Mouse (Mus musculus) megakaryocyte progenitor cell, adult 5-6 weeks (primary cell): ENCODE results near the gene Nanos1. TPM values are rescaled to one million over a fixed set of nuclear protein-coding genes. Genes with fewer than 3 reads are reported as not detected.
A peak's percentile ranks its signal among the peaks of the same experiment; 100 is the strongest.

Experiments used
- ATAC-seq: replicated peaks from 2 replicates; pipeline ENCODE4 v1.8.0; 2016; ENCODE audit warnings: mild to moderate bottlenecking, moderate TSS enrichment, inconsistent platforms; ENCODE audit not compliant: poor library complexity
- total RNA-seq, 2 experiments: library from RNA; stranded (forward) in 1 of 2; stranded (reverse) in 1 of 2; fragments of 157-497, 149-512 nt in 1 of 2; fragments of 200-1000 nt in 1 of 2; gene quantifications; 2 replicates each; pipeline versions ENCODE4 v1.2.3 to v1.2.4; 2015 to 2017

The Nanos1 gene
- total RNA-seq, 2 experiments from 2014 or later, result 0.62 to 2.0 TPM

GRCm38 (mm10) chr19:60788214-60788960, 32.6 kb downstream of the Nanos1 start:
- no peak for ATAC-seq

DNA sequence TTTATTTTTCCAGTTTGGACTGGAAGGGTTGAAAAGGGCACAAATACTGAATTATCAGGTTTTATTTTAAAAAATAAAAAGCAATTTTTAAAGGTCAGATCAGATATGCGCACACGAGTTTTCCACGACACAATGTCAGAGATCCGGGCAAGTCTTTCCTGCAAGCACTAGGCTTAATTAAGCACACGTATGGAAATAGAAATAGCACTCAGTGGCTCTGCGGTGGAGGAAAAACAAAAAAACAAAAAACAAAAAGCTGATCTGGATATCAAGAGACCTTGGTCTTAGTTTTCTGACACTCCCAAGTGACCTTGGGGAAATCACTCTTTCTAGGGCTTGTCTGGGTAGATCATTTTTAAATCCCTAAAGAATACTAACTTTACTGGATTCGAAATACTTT, 33.7 kb downstream of the Nanos1 start:
- no peak for ATAC-seq

DNA sequence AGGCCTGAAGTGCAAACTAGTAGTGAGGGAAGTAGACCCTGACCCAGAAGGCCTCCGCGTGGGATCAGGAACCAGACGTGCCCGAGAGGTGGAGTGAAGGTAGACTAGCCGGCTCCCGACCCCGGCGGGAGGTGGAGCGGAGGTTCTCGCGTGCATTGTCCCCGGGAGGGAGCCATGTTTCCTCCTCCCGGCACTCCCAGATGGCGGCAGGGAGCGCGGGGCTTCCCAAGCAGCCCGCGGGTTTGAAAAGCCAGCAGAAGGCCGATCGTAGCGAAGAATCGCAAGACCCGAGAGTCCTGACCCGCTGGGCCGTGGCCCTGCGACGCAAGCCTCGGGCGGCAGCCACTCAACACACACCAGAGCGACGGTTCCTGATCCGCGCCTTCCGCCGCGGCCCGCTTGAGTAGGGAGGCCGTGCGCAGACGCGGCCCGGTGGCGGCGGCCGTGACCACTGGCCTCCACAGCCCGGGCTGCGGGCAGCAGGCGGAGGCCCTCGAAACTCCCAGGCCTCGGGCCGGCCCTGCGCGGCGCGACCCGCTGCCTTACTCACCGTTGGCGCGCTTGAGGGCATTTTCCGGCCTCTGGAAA, 34.2 kb downstream of the Nanos1 start:
- peak; percentile 47 for ATAC-seq

DNA sequence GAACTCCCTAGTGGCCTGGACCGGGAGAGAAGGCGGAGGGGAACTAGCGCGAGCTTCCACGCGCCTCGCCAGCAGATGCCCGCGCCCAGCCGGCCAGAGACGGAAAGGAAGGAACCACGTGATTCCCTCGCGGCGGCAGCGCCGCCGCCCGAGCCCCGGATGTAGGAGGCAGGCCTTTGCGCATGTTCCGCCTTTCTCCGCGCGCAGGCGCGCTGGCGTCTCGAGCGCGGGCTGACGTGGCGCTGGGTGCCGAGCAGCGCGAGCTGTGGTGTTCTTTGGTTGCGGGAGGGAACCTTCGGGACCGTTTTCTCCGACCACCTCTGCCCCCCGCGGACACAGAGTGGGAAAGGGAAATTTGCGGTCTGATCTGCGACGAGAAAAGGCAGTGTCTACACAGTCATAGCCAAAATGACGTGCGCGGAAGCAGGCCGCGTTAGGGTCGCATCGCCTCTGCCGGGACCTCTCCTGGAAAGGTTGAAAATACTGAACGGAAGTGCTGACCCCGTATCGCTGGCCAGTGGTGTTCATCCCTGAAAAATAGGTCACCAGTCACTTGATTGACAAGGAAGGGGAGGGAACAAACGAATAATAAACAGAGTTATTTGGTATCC, 34.9 kb downstream of the Nanos1 start, which contains the start of gene Eif3a:
Gene Eif3a (minus strand): TSS at position 108 of the 611 bp plus-strand sequence.
- ATAC-seq, result peak; percentile 73

DNA sequence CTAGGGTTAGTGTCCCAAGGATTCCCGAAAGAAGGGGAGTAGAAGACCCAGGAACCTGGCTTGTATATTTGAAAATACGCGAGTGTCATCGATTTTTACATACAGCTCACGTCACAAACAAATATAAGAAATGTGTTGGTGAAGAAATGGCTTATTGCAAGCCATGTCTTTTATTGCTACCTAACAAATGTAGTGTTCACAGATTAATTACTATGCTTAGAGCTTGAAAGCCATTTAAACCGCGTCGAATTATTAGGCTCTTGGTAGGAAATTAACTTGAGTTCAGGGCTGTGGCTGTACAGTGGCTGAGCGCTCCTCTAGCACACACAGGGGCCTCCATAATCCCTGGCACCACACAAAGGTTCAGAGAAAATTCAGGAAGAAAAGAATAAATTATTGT, 35.4 kb downstream of the Nanos1 start:
- ATAC-seq, result no peak

GRCm38 (mm10) chr19:60793170-60793707, 37.5 kb downstream of the Nanos1 start:
- no peak for ATAC-seq

DNA sequence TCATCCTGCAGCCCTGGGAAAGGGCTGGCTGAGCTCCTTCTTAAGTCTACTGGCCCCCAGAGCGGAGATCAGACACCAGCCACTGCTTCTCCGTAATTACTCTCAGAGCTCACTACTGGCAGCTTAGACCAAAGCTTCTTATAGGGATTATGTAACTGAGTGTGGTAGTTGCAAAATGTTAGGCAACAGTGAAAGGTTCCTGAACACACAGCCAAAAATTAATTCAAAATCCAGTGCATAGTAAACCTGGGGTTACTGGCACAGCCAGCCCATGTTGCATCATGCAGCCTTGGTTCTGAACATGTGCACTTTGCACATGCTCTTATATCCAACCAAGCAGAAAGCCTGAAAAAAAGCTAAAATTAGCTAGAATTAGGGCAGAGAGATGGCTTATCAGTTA, 39.5 kb downstream of the Nanos1 start:
- ATAC-seq, result peak; percentile 50

DNA sequence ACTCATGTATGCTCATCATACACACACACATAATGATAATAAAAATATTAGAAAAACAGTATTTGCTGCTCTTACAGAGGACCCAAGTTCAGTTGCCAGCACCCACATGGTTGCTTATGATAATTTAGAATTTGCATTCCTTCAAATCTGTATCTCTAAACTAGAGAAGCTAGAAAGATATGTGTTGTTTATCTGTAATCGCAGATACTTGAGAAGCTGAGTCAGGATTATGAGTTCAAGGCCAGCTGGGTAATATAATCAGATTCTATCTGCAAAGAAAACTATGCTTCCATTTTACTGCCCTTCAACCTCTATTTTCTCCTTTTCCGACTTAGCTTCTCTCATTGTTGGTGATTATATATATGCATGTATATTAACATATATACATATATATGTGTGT, 41.6 kb downstream of the Nanos1 start:
- no peak for ATAC-seq

GRCm38 (mm10) chr19:60799867-60800569, 44.2 kb downstream of the Nanos1 start:
- ATAC-seq, result peak; percentile 90

- peak; percentile 43; the same call in 1 of the 2 replicates for ATAC-seq
Measured at GRCm38 (mm10) chr19:60804903-60805302, 49.1 kb downstream of the Nanos1 start.

Other genes starting within 250 kb of the Nanos1 start
- 31.2 and 33.4 TPM in 2 replicates for gene Cacul1, start 175.0 kb upstream of the Nanos1 start, total RNA-seq (2015)
- gene Cacul1, start 175.0 kb upstream of the Nanos1 start, total RNA-seq (2017), result 30.1 and 39.1 TPM in 2 replicates
- gene Eif3a, start 34.7 kb downstream of the Nanos1 start, total RNA-seq (2015), result 277 and 314 TPM in 2 replicates
- gene Eif3a, start 34.7 kb downstream of the Nanos1 start, total RNA-seq (2017), result 313 and 434 TPM in 2 replicates
- gene Fam45a, start 55.6 kb downstream of the Nanos1 start, total RNA-seq (2015), result 28.8 and 33.5 TPM in 2 replicates
- gene Fam45a, start 55.6 kb downstream of the Nanos1 start, total RNA-seq (2017), result 18.3 and 25.1 TPM in 2 replicates
- gene Sfxn4, start 105.5 kb downstream of the Nanos1 start, total RNA-seq (2015), result 2.6 and 4.3 TPM in 2 replicates
- 1.3 and 1.5 TPM in 2 replicates for gene Sfxn4, start 105.5 kb downstream of the Nanos1 start, total RNA-seq (2017)
- gene Prdx3, start 118.6 kb downstream of the Nanos1 start, total RNA-seq (2015), result 147 and 165 TPM in 2 replicates
- 117 and 123 TPM in 2 replicates for gene Prdx3, start 118.6 kb downstream of the Nanos1 start, total RNA-seq (2017)
- gene Grk5, start 133.8 kb downstream of the Nanos1 start, total RNA-seq (2015), result 0.81 and 0.96 TPM in 2 replicates
- gene Grk5, start 133.8 kb downstream of the Nanos1 start, total RNA-seq (2017), result 0.88 and 3.3 TPM in 2 replicates